Mouse (Mus musculus) liver (tissue): ENCODE data around the gene Mfsd6l.

Source experiments
- DNase-seq: peaks from one replicate; pipeline ENCODE4 v3.0.0-alpha.2; 2020; ENCODE audit warnings: mixed read lengths

The Mfsd6l gene

DNA sequence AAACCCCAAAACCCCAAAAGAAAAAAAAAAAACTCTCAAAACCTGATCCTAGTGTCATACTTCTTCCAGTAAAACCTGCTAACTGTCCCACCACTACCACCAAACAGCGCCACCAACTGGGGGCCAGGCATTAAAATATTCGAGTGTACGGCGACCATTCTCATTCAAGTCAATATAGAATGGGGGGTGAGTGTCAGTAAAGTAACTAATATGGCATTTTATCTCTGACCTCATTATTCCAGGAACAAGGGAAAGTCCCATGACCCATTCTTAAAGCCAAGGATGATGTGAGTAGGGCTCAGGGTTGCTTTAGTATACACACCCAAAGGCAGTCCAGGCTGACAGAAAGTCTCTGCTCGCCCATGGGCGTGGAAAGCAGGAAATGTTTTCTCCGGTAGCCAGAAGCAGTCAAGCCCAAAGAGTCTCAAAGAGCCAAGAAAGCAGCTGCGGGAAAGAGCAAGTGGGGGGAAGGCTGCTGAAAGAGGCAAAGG is 2.0 kb upstream of the Mfsd6l start:
- DNase-seq = peak; percentile 27

DNA sequence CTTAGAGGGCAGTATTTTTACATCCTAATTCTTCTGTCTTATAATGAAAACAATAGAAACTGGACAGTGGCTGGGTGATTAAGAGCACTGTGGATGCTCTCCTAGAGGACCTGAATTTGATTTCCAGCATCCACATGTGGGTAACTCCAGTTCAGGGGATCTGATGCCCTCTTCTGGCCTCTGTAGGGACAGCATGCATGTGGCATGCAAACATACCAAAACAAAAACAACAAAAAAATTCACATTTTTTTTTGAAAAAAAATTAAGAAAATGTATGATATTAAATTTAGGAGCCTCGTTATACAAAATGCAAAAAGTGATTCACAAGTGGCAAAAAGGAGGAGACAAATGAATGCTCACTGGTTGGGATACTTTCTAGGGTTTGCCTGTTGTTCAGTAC is 3.6 kb downstream of the Mfsd6l start:
- no peak for DNase-seq

DNA sequence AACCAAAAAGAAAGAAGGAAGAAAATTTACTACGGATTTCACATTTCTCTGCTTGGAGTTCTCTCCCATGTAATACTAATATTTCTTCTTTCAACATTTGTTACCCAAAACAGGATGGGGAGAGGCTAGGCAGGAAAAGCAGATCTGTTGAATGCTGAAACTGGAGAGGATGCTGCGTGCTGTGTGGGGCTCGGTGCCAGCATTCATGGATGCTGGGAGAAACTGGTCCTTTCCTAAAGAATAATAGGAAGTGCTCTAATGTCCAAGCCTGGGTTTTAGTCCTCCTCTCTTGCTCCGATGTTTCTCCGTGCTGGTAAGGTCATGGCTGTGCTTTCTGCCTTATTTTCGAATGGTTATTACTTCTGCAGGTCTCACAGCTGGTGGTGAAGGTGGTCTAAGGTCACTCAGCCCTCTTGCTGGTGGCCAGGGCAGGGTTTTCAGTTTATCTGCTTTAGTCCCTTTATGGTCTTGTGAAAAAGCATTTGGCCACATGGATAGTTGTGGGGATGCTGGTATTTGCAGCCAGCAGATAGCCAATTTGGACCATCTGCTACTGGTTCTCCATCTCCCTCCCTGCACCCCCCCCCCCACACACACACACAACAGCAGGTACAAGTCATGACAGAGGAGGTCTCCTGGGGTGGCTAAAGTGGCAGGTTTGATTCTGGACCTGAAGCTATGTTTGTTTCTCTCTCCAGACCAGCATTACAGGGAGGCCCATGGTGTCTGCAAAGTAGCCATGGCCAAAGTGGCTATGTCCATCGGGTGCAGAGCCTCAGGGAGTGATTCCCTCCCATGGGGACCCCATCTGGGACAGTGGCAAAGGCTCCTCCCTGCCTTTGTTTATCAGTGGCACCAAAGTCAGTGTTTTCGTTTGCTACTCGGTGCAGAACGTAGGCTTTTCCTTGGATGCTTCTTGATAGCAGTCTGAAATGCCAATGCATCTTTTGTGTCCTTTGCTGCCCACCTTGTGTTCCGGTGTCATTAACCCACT is 6.3 kb downstream of the Mfsd6l start:
- no peak for DNase-seq

DNA sequence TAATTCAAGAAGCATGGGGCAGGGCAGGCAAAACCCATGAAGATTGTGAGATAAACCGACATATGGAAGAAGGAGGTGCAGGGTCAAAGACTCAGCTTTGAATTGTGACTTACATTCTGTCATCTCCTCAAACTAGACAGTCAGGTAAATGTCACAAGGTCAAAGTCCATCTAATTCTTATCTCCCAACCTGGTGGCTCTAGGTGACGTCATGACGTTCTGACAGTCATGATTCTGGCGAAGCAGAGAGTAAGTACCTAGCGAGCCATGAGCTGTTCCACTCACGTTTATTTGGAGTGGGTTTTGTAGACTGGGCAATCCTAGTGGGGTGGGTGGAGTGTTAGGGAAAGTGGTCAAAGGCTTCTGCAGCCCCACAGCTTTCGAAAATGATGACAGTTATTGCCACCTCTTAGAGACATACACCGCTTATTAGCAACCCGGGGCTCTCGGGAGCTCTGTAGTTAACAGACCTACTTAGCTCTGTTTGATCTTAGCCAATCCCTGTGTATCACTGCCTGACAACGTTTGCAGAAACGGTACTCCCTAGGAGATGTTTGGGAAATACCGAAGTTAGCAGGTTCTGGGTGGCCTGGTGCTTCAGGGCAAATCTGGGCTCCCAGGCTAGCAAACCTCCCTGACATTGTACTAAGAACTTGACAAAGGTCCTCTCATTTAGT is 8.5 kb downstream of the Mfsd6l start:
- no peak for DNase-seq

DNA sequence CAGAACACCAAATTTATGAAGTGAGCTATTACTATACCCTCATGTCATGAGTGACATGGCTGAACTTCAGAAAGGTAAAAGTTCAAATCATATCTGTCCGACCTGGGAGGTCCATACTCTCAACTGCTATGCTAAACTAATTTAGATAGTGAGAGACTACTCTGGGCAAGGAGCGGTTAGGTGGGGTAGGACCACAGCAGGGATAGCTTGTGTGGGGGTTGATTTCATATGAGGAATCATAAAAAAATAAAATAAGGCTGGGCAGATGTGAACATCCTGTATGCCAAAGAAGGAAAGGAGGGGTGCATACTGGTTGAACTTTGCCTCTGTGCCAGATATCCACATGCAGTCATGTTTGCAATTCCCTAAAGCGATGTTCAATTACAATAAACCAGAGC is 9.0 kb downstream of the Mfsd6l start:
- no peak for DNase-seq

DNA sequence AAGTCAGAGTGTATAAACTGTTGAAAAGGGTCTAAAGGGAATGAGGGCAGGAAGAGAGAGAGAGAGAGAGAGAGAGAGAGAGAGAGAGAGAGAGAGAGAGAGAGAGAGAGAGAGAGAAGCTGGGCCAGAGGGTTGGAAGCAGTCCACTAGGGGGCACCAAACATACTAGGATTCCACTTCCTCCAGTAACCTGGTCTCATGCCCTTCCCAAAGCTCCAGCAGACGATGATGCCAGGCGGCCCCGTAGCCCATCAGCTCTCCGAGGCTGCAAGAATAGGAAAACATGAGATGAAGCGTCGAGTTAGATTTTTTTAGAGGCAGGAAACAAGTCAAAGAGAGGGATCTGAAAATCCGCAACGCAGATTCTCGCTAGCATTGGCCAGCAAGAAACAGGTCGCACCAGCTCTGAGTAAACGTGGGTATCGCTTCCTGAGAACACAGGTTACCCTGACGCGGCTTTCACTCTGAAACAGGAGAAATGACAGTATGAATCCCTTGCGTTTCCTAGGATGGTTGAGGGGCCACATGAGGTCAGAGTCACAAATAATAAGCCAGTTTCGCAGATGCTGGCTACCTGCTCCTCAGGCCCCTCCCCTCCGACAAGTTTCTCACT is 10.6 kb downstream of the Mfsd6l start:
- DNase-seq = peak; percentile 57

DNA sequence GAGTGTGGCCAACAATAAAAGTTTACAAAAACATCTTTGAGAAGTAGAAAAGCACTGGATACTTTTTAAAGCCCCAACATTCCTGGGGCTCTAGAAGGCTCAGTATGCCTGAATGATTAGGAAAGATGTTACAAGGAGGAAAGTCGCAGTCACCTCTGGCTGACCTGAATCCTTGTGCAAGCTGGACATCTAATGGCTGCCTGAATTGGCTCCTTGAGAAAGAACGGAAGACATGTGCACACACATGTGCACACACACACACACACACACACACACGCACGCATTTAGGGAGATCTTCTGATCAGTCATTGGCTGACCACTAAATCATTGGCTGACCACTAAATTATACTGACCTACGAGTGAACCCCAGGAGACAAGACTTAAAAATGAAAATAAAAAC is 14.9 kb downstream of the Mfsd6l start:
- DNase-seq = no peak

DNA sequence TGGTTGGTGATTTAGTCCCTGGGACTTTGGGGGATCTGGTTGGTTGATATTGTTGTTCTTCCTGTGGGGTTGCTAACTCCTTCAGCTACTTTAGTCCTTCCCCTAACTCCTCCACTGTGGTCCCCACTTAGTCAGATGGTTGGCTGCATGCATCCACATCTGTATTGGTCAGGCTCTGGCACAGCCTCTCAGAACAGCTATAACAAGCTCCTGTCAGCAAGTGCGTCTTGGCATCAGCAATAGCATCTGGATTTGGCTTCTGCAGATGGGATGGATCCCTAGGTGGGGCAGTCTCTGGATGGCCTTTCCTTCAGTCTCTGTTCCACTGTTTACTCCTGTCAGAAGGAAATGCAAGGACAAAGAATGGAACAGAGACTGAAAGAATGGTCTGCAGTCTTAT is 21.1 kb downstream of the Mfsd6l start:
- DNase-seq = no peak

DNA sequence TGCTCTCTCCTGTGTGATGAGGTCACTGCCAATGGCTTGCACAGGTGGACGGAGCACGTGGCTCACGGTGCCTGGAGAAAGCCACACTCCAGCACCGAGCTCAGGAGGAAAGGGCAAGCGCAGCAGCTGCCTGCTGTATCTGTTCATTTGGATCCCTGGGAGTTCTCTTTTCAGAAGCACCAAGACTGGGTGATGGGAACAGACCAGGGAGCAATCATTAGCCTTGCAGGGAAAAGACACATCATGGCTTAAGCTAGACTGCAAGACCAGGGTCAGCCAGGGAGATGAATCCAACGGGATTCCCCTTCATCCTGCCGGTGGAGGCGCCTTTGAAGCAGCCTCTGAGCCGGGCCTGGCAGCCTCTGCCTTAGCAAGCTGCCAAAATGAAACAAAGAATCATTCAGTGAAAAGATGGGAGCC is 23.5 kb downstream of the Mfsd6l start:
- DNase-seq = no peak

DNA sequence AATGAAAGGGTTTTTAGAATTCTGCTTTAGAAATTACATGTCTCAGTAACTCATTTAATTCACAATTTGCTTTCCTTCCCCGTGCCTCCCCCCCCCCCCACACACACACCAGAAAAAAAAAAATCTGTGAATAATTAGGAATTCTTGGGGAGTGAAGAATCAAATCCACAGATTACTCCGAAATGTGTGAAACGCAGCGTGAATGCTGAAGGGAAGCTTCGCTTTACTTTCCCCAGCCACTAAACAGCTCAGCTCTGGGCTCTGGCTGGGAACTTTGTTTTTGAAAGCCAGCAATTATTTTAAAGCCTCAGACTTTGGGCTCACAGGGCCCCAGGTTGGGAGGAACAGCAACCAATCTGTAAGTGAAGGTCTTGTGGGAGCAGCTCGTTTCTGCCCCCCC is 24.6 kb downstream of the Mfsd6l start:
- no peak for DNase-seq

DNA sequence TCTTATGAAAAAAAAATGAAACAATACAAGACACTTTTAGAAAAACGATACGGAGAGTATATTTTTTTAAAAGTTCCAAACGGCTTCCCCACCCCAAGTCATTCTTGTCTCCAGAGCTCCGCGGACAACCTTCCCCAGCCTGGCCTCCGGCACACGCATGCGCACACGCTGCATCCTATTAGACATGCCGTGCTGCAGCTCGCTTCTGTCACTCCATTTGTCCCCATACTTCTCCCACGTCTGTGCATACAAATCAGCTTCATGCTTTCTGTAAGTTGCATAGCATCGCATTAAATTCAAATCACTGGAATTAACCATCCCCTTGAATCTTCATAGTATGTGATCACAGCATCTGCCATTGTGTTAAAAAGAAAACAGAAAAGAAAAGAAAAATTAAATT is 27.2 kb downstream of the Mfsd6l start:
- DNase-seq = no peak

DNA sequence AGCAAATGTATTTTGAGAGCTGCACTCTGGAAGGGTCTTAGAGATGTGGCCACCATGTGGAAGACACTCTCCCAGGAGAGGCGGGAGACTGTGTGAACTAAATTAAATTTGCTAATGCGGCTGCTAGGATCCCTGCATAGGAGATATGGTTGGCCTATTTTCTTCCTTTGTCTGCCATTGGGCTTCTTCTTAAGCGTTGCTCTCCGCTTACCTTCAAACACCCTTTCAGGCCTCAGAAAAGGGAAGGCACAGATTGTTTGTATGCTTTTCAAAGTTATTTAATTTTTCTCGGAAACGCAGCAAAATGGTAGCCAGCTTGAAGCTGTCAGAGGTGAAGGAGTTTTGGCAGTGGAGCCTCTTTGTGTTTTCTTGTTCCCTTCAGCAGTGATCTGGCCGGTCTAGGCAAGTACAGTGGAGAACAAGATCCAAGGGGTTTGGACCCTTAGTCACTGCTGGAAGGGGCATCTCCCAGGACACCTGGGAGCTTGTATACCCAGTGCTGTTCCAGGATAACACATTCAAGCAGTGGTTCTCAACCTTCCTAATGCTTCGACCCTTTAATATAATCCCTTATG is 28.0 kb downstream of the Mfsd6l start:
- DNase-seq = no peak

DNA sequence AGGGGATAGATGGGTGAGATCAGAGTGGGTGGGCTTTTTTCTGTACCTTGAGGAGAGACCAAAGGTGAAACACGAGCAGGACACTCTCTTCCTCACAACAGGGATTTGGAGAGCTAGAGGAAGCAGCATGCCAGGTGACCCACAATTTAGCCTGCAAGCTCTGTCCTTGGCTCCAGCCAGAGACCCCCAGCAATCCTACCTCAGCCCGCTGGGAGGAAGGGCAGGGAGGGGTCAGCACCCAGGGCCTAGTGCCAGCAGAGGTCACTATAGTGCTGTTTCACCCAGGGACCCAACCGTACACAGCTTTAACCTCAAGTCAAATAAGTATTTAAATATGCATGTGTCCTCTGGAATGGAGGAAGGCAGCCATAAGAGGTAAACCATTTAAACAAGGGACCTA is 29.9 kb downstream of the Mfsd6l start:
- no peak for DNase-seq

DNA sequence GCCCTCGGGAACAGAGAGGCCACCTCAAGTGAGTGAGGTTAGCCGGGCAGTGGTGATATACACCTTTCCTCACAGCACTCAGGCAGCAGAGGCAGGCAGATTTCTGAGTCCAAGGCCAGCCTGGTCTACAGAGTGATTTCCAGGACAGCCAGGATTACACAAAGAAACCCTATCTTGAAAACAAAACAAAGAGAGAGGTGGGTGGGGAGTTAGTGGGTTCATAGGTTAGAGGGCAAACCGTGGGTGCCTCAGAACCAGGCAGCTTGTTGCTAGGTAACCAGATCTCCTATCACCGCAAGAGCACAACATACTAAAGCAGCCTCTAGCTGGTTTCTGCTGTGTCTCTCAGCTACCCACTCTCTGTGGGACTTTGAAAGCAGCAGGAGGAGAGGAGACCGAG is 30.7 kb downstream of the Mfsd6l start, which contains the start of gene Ccdc42:
Gene Ccdc42 (plus strand): TSS at position 301 of the 400 bp plus-strand sequence.
- DNase-seq = no peak

DNA sequence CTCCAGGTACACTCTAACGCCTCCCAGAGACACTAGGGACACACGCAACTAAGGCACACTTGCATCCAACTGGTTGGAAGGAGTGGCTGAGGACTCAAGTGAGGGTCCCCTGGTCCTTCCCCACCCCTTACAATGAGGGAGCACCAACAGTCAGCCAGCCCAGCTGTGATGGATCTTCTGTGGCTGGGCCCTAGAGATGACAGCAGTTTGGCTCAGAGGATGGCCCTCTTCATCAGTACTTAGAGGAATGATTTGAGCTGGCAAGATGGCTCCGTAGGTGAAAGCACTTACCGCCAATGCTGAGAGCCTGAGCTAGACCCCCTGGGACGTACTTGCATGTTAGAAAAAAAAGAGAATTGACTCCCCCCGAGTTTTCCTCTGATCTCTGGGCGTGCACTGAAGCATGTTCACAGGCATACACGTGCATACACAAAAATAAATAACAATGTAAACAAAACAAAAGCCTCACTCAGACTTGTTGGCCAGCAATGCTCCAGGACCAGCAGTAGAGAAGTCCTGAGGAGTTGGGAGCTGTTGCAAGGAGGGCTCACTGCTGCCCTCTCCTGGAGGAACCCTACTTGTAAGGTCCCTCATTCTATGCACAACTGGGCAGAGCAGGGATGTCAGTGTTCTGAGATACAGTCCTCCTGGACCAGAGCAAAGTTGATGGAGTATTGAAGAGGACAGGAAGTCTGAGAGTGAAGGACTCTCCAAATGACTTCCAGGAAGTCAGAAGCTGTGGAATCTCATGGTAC is 33.2 kb downstream of the Mfsd6l start:
- DNase-seq = peak; percentile 72

DNA sequence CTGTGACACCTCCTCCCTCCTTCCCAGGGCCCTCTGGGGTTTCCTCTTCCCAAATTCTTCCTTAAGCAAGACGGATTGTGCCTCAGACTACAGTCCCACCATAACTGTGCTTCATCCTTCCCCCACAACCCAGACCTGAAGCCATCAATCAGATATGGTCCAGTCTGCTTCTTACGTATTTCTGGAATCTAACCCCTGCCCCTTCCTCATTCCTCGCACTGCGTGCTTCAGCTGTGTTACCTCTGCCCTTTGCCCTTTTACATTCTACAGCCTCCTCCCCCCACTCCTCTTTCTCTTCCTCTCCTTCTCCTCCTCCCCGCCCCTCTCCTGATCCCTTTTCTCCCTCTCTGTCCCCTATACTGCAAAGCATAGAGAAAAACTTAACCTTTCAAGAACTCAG is 35.7 kb downstream of the Mfsd6l start:
- DNase-seq = no peak

DNA sequence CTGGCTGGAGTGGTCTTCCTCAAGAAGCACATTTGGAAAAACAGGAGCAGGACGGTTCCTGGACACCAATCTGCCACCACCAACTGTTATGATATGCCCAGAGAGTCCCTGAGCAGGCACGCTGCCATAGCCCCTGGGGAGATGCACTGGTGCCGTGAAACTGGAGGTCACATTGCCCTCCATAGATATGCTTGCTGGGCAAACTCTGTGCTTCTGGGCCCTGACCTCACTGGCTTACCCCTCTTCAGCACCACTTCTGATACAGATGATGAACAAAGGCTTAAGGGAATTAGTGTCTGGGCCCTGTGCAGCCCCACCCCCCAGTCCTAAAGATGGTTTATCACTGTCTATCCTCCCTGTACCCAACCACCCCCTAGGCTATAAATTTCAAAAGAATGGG is 37.3 kb downstream of the Mfsd6l start:
- no peak for DNase-seq

DNA sequence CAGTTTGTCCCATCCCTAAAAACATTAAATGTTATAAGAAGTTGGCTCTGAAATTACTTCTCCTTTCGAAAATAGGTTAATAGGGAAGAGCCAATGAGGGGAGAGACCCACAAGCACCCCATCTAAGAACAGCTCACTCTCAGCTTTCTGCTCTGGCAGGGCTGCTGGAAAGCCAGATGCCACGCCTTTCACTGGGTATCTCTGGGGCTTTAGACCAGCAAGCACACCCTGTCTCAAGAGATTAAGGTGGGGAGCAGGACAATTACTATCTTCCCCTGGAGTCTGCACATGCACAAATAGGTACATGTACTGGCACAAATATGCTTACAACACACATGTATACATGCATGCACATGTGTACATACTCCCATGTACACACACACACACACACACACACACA is 41.9 kb downstream of the Mfsd6l start:
- DNase-seq = no peak

DNA sequence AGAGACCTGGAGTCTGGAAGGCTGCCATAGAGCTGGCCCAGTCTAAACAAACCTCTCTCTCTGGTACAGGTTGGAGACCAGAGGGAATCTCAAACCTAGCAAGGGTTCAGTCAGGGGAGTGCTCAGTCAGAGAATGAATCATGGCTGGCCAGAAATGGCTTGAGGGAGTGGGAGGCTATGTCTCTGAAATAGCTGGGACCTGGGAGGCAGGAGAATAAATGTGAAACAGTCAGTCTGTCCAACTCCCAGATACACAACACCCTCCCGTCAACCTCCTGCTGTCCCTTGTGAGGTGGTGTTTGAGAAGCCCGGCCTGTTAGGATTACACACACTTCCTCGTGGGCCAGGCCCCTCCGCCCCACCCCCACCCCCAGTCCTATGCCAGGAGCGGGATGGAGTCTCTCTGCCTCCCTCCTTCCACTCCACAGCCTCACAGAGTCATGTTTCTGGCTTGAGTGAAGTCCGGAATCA is 44.6 kb downstream of the Mfsd6l start:
- DNase-seq = peak; percentile 16

DNA sequence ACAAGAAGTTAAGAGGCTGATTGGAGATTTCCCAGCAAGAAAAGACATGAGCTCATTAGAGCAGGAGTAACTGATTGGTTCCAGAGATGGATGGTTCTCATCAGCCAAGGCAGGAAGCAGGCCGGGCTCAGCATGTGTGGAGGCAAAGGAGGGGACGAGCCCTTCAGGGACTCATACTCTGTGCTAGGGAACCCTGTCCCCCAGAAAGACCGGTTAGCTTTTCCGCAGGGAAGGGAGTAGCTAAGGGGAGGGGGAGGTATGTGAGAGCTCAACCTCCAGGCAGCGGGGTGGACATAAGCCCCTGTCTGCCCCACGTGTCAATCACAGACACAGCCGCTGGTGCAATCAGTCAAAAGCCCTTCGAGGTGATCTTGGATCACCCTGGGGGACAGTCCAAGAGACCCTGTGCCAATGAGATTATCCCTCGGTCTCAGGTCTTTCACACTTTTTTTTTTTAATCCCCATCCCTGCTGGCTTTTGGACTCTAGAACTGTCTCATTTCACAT is 45.6 kb downstream of the Mfsd6l start:
- DNase-seq = no peak

DNA sequence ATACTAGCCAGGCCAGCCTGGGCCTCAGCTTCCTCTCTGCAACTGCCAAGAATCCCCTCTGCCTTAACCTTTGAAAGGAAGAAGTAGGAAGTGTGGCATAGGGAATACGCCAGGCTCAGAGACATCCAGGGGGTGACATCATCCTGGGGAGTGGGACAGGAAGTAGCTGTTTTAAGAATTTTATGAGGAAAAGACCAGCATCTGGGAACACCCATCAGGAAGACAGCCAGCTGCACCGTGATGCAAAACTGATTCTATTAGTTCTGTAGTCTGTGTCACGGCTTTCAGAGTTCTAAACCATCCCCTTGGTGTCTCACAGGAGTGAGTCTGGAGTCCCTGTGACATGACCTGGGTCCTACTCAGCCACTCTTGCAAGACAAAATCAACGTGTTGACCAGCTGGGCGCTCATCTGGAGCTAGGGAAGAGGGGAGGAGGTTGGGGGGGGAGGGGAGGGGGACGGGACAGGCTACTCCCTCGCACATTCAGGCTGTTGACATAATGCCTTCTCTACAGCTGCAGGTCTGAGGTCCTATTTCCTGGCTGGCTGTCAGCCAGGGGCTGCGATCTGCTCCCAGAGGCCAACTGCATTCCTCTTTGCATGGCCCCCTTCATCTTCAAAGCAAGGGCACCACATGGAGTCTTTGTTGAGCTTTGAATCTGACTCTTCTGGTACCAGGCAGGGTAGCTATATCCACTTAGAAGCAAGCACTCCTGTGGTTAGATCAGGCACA is 46.4 kb downstream of the Mfsd6l start:
- peak; percentile 41 for DNase-seq
